Mouse (Mus musculus) ES-Bruce4 (cell line): ENCODE measurements around the gene Pitx2.

Experiments used
- CTCF ChIP-seq: IDR thresholded peaks from one replicate; pipeline ENCODE4 v1.8.1; 2011; ENCODE audit warnings: low read depth, low read length
- EP300 ChIP-seq: IDR thresholded peaks from 2 replicates; pipeline ENCODE4 v1.6.1; 2011; ENCODE audit warnings: low read depth, low read length; ENCODE audit not compliant: insufficient read depth
- POLR2A ChIP-seq: IDR thresholded peaks from one replicate; pipeline ENCODE4 v1.8.1; 2011; ENCODE audit warnings: low read length; ENCODE audit not compliant: insufficient read depth

DNA sequence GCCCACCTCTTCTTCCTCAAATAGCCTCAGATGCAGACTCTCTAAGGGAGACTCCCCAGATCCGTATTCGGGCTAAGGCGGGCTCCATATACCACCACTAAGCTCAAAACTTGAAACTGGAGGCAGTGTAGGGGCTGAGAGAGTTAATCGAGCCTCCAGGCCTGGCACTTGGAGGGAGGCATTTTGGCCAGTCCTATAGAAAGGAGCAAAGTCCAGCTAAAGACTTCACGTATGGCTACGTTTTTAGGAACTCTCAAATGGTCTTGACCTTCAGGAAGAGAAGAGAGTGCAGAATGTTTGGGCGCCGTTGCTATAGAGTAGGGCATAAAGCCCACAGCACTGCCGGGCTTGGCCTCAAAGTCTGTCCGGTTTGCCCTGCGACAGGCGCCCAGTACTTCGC lies 7.1 kb downstream of the Pitx2 start:
- TF ChIP-seq CTCF (no peak), POLR2A (no peak), EP300 (no peak)
